ENCODE assay signal across 9 mouse cellular contexts in genomic region chr6:85483843-85484721, GRCm38 (mm10). TPM values are rescaled to one million over a fixed set of nuclear protein-coding genes. Genes with fewer than 3 reads are reported as not detected.
DNase-seq lines count a peak whose midpoint lies in the region; ATAC-seq and TF ChIP-seq lines count a peak whose summit lies in the region.
"Had no signal": no experiment of that assay in that cellular context is flagged by ENCODE, and none has a peak within 500 bp of the region (broad histone marks: within the 10 kb centered on the region; RNA-seq: fewer than 3 reads in every experiment).

No protein-coding gene starts in this region.

- H3K9me3 ChIP-seq in kidney, embryonic 16.5 days (ENCODE audit: low read length) = no peaks in the 10 kb centered on the region
- H3K9me3 ChIP-seq in forebrain, postnatal 0 days (ENCODE audit: low read length) = no peaks in the 10 kb centered on the region
- H3K9me3 ChIP-seq in midbrain, embryonic 10.5 days (replicated peaks) = no peaks in the 10 kb centered on the region

- no peak for TF ChIP-seq CTCF in forebrain, postnatal 0 days (IDR thresholded peaks at IDR 0.05; ENCODE audit: low read depth)

- no peak overlapping the region for H3K27ac ChIP-seq in kidney, embryonic 16.5 days (ENCODE audit: low read length)
- H3K27ac ChIP-seq in forebrain, postnatal 0 days (ENCODE audit: low read depth, low read length) = no peak overlapping the region
- H3K27ac ChIP-seq in midbrain, embryonic 10.5 days (replicated peaks) = no peak overlapping the region
- H3K27ac ChIP-seq: macrophage had no signal

- no peak for DNase-seq in kidney, postnatal 10 days
- no peak for DNase-seq in forebrain, postnatal 0 days
- DNase-seq in midbrain, embryonic 10.5 days (ENCODE audit: low spot score) = peak; percentile 40
- DNase-seq in adrenal gland, adult 2 months = no peak
- no peak for DNase-seq in spleen, postnatal 36 days (ENCODE audit: low spot score in 2 of 2)
- no peak for DNase-seq in left cerebral cortex, adult 11 months (ENCODE audit: low spot score)

- H3K27me3 ChIP-seq in kidney, embryonic 16.5 days (ENCODE audit: insufficient read depth, low read length) = peaks cover 48% of the 10 kb centered on the region
- H3K27me3 ChIP-seq in forebrain, postnatal 0 days (ENCODE audit: insufficient read depth, low read length) = peaks cover 11% of the 10 kb centered on the region; the same call in 1 of the 2 replicates
- H3K27me3 ChIP-seq in midbrain, embryonic 10.5 days (ENCODE audit: low read depth, poor library complexity, severe bottlenecking) = peaks cover 82% of the 10 kb centered on the region

- H3K4me3 ChIP-seq in kidney, embryonic 16.5 days (ENCODE audit: low read length) = peak overlapping the region; percentile 38
- H3K4me3 ChIP-seq in forebrain, postnatal 0 days (ENCODE audit: low read depth, low read length) = peak overlapping the region; percentile 33
- H3K4me3 ChIP-seq in midbrain, embryonic 10.5 days = peak overlapping the region; percentile 51

- no peak overlapping the region for H3K9ac ChIP-seq in kidney, embryonic 16.5 days (replicated peaks; ENCODE audit: low read length)
- no peak overlapping the region for H3K9ac ChIP-seq in forebrain, postnatal 0 days

- no peaks in the 10 kb centered on the region for H3K36me3 ChIP-seq in kidney, embryonic 16.5 days (ENCODE audit: insufficient read depth, low read length)
- peaks cover 30% of the 10 kb centered on the region; the same call in 1 of the 2 replicates for H3K36me3 ChIP-seq in forebrain, postnatal 0 days (ENCODE audit: insufficient read depth)
- H3K36me3 ChIP-seq in midbrain, embryonic 10.5 days = no peaks in the 10 kb centered on the region

- no peak for ATAC-seq in kidney, embryonic 16.5 days (ENCODE audit: low FRiP score, low TSS enrichment)
- peak; percentile 36; the same call in 1 of the 2 replicates for ATAC-seq in cerebellum, adult (ENCODE audit: insufficient number of reproducible peaks, low FRiP score, low TSS enrichment)
- peak; percentile 30 for ATAC-seq in forebrain, postnatal 0 days

- peak overlapping the region; percentile 51 for H3K4me2 ChIP-seq in kidney, embryonic 16.5 days (replicated peaks; ENCODE audit: low read depth, low read length)
- peak overlapping the region; percentile 47 for H3K4me2 ChIP-seq in forebrain, postnatal 0 days (ENCODE audit: low read depth)

- H3K4me1 ChIP-seq in kidney, embryonic 16.5 days (ENCODE audit: insufficient read depth, low read length) = peaks cover 21% of the 10 kb centered on the region; the same call in 1 of the 2 replicates
- H3K4me1 ChIP-seq in forebrain, postnatal 0 days (ENCODE audit: insufficient read depth) = no peaks in the 10 kb centered on the region; the same call in 1 of the 2 replicates
- peaks cover 30% of the 10 kb centered on the region for H3K4me1 ChIP-seq in midbrain, embryonic 10.5 days

- 3% methylated on average over 87 of the region's 92 CpGs for WGBS in kidney, embryonic 16.5 days
- 7% methylated on average over 92 of the region's 92 CpGs for WGBS in forebrain, postnatal 0 days
- WGBS in midbrain, embryonic 10.5 days = 4% methylated on average over 92 of the region's 92 CpGs

RNA-seq across cellular contexts. Expression of gene Fbxo41, which starts 18.7 kb away (rescaled TPM):
- polyA plus RNA-seq in kidney, embryonic 16.5 days (2015; fragmentation: Nextera tagmentation; extraction: Ambion mirVana) = 0.08 and 0.09 TPM in 2 replicates
- 42.5 and 46.7 TPM in 2 replicates for total RNA-seq in forebrain, postnatal 0 days (2014; rRNA removed)
- 8.4 and 11.9 TPM in 2 replicates for polyA plus RNA-seq in forebrain, postnatal 0 days (2015; fragmentation: Nextera tagmentation; extraction: Ambion mirVana)
- 0.68 and 0.79 TPM in 2 replicates for polyA plus RNA-seq in midbrain, embryonic 10.5 days (2016; fragmentation: Nextera tagmentation; extraction: Ambion mirVana)
- total RNA-seq in adrenal gland, adult 2 months (2021) = under 1 TPM; 0.40 to 0.90 TPM
- polyA plus RNA-seq in adrenal gland, adult 2 months (2012; rRNA removed) = 1.1 and 1.2 TPM in 2 replicates
- polyA plus RNA-seq: macrophage had no signal

RNA-seq across cellular contexts. Expression of gene Egr4, which starts 29.3 kb away (rescaled TPM):
- polyA plus RNA-seq in kidney, embryonic 16.5 days (2015; fragmentation: Nextera tagmentation; extraction: Ambion mirVana) = 0.07 TPM in 1 of 2 replicates, not detected in the other
- 1.3 and 1.7 TPM in 2 replicates for total RNA-seq in forebrain, postnatal 0 days (2014; rRNA removed)
- 1.9 and 2.0 TPM in 2 replicates for polyA plus RNA-seq in forebrain, postnatal 0 days (2015; fragmentation: Nextera tagmentation; extraction: Ambion mirVana)
- polyA plus RNA-seq in midbrain, embryonic 10.5 days (2016; fragmentation: Nextera tagmentation; extraction: Ambion mirVana) = 0.06 TPM in 1 of 2 replicates, not detected in the other
- not detected for total RNA-seq in adrenal gland, adult 2 months (2021)
- 0.06 TPM in 1 of 2 replicates, not detected in the other for polyA plus RNA-seq in adrenal gland, adult 2 months (2012; rRNA removed)
- polyA plus RNA-seq: macrophage had no signal

RNA-seq across cellular contexts. Expression of gene Pradc1, which starts 32.3 kb away (rescaled TPM):
- polyA plus RNA-seq in kidney, embryonic 16.5 days (2015; fragmentation: Nextera tagmentation; extraction: Ambion mirVana) = 37.6 and 39.1 TPM in 2 replicates
- 7.1 and 15.2 TPM in 2 replicates for total RNA-seq in forebrain, postnatal 0 days (2014; rRNA removed)
- 31.3 and 36.4 TPM in 2 replicates for polyA plus RNA-seq in forebrain, postnatal 0 days (2015; fragmentation: Nextera tagmentation; extraction: Ambion mirVana)
- polyA plus RNA-seq in midbrain, embryonic 10.5 days (2016; fragmentation: Nextera tagmentation; extraction: Ambion mirVana) = 42.8 and 44.9 TPM in 2 replicates
- 10 to 100 TPM; 12.2 to 13.1 TPM for total RNA-seq in adrenal gland, adult 2 months (2021)
- 26.7 and 28.1 TPM in 2 replicates for polyA plus RNA-seq in adrenal gland, adult 2 months (2012; rRNA removed)

RNA-seq across cellular contexts. Expression of gene Cct7, which starts 32.8 kb away (rescaled TPM):
- polyA plus RNA-seq in kidney, embryonic 16.5 days (2015; fragmentation: Nextera tagmentation; extraction: Ambion mirVana) = 555 and 583 TPM in 2 replicates
- total RNA-seq in forebrain, postnatal 0 days (2014; rRNA removed) = 273 and 320 TPM in 2 replicates
- 552 and 579 TPM in 2 replicates for polyA plus RNA-seq in forebrain, postnatal 0 days (2015; fragmentation: Nextera tagmentation; extraction: Ambion mirVana)
- 700 and 751 TPM in 2 replicates for polyA plus RNA-seq in midbrain, embryonic 10.5 days (2016; fragmentation: Nextera tagmentation; extraction: Ambion mirVana)
- total RNA-seq in adrenal gland, adult 2 months (2021) = 100 to 1,000 TPM; 241 to 294 TPM
- 63.3 and 81.3 TPM in 2 replicates for polyA plus RNA-seq in adrenal gland, adult 2 months (2012; rRNA removed)

RNA-seq across cellular contexts. Expression of gene Smyd5, which starts 52.3 kb away (rescaled TPM):
- 74.4 and 77.0 TPM in 2 replicates for polyA plus RNA-seq in kidney, embryonic 16.5 days (2015; fragmentation: Nextera tagmentation; extraction: Ambion mirVana)
- total RNA-seq in forebrain, postnatal 0 days (2014; rRNA removed) = 63.2 and 65.8 TPM in 2 replicates
- 49.3 and 61.7 TPM in 2 replicates for polyA plus RNA-seq in forebrain, postnatal 0 days (2015; fragmentation: Nextera tagmentation; extraction: Ambion mirVana)
- 75.6 and 83.9 TPM in 2 replicates for polyA plus RNA-seq in midbrain, embryonic 10.5 days (2016; fragmentation: Nextera tagmentation; extraction: Ambion mirVana)
- 10 to 100 TPM; 33.1 to 36.3 TPM for total RNA-seq in adrenal gland, adult 2 months (2021)
- polyA plus RNA-seq in adrenal gland, adult 2 months (2012; rRNA removed) = 19.9 and 23.0 TPM in 2 replicates
